Mouse (Mus musculus) kidney, postnatal 0 days (tissue): ENCODE data around the gene Hmgn1. TPM values are rescaled to one million over a fixed set of nuclear protein-coding genes. Genes with fewer than 3 reads are reported as not detected.

Experiments
- ATAC-seq: fragments of 200-750 bp; cut with Nextera tagmentation; replicated peaks from 2 replicates; pipeline ENCODE4 v1.8.0; 2017; ENCODE audit warnings: low read depth, moderate number of reproducible peaks, moderate TSS enrichment, moderate library complexity; ENCODE audit not compliant: low FRiP score
- DNase-seq: peaks from one replicate; pipeline ENCODE4 v3.0.0-alpha.2; 2016; ENCODE audit warnings: low spot score
- H3K27ac ChIP-seq: fragments of 300-500 bp; sonication (generic); 2 replicates; pipeline ENCODE4 v1.5.1; 2014; ENCODE audit warnings: mild to moderate bottlenecking
- H3K27me3 ChIP-seq: fragments of 300-500 bp; sonication (generic); 2 replicates; pipeline ENCODE4 v1.6.1; 2014; ENCODE audit warnings: low read length, mixed read lengths; ENCODE audit not compliant: insufficient read depth
- H3K36me3 ChIP-seq: fragments of 300-500 bp; sonication (generic); 2 replicates; pipeline ENCODE4 v1.6.1; 2014; ENCODE audit warnings: low read length, mixed read lengths; ENCODE audit not compliant: insufficient read depth
- H3K4me1 ChIP-seq: fragments of 300-500 bp; sonication (generic); replicated peaks from 2 replicates; pipeline ENCODE4 v1.6.1; 2014; ENCODE audit warnings: antibody characterized with exemption, low read length, mixed read lengths; ENCODE audit not compliant: insufficient read depth
- H3K4me2 ChIP-seq: fragments of 300-500 bp; sonication (generic); 2 replicates; pipeline ENCODE4 v1.6.1; 2014; ENCODE audit warnings: mild to moderate bottlenecking, low read length, moderate library complexity, mixed read lengths
- H3K4me3 ChIP-seq: fragments of 300-500 bp; sonication (generic); replicated peaks from 2 replicates; pipeline ENCODE4 v1.5.1; 2014; ENCODE audit warnings: low read depth, low read length
- H3K9ac ChIP-seq: fragments of 300-500 bp; sonication (generic); 2 replicates; pipeline ENCODE4 v1.6.1; 2014; ENCODE audit warnings: low read depth, low read length
- H3K9me3 ChIP-seq: fragments of 300-500 bp; sonication (generic); replicated peaks from 2 replicates; pipeline ENCODE4 v1.6.1; 2016; ENCODE audit warnings: low read length, inconsistent platforms, mixed read lengths
- CTCF ChIP-seq: IDR thresholded peaks from 2 replicates; pipeline ENCODE4 v1.5.1; 2016; ENCODE audit warnings: antibody characterized with exemption, low read depth, mild to moderate bottlenecking, moderate library complexity
- WGBS: fragments of 180-500 bp; shearing (Covaris S2); extraction: QIAGEN DNeasy Blood & Tissue Kit; methylation state at CpG from one replicate; pipeline ENCODE4 v1.1.7; 2014; 5-methylcytosine and 5-hydroxymethylcytosine counted together
- polyA plus RNA-seq: library from polyadenylated mRNA; unstranded; fragments of >200 nt; fragmentation: Nextera tagmentation; extraction: Ambion mirVana; gene quantifications from 2 replicates; pipeline ENCODE4 v1.2.1, GENCODE M21; 2015

Hmgn1 gene
- polyA plus RNA-seq, 1 experiment from 2014 or later: 551 TPM

DNA sequence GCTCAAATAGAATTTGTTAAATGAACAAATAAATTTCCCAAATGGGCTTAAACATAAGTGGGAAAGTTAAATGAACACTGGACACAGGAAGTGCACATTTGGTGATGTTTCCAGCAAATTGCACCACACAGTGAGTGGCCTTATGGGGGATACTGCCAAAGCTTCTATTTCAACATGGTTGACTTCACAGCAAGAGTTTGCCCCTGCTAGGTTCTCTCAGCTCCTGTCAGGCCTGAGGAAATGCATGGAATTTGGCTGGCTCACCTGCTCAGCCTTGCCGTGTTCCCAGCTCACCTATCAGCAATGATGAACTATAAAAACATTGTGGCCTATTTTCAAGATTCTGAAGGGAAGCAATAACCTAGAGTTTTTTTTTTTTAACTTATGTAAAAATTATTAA lies 33.4 kb upstream of the Hmgn1 start:
- H3K27ac ChIP-seq: no peak overlapping the region
- no peaks in the 10 kb centered on the region for H3K9me3 ChIP-seq
- no peak overlapping the region for H3K9ac ChIP-seq
- TF ChIP-seq CTCF: no peak
- H3K36me3 ChIP-seq: 0 out of 2 replicates have a peak, but pooled peaks cover 5% of the 10 kb centered on the region
- no peaks in the 10 kb centered on the region for H3K27me3 ChIP-seq
- no peak overlapping the region for H3K4me3 ChIP-seq
- H3K4me2 ChIP-seq: no peak overlapping the region
- no peak for DNase-seq
- 32% methylated on average over 1 of the region's 1 CpGs for WGBS
- no peak for ATAC-seq
- H3K4me1 ChIP-seq: 0 out of 2 replicates have a peak, but pooled peaks cover 3% of the 10 kb centered on the region

DNA sequence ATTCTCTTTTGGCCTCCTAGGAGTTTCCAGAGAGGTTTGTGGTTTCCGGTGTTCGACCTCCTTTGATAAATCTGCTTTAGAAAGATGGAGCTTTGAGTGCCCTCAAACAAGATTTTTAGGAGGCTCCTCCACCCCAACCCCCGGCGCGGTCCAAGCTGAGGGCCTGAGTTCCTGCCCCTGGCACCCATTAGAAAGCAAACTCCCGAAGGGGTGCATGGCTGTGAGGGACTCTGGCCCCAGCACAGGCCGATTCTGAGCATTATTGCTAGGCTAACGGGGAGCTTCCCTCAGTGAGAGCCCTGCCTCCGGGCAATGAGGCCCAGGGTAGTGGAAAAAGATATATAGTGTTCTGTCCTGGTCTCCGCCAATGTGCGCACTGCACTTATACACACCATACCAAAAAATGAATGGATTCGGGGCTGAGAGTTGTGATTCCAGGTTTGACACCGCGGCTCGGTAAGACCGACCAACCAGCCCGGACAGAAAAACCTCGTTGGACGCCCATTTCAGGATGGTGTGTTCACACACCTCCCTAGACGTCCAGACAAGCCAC lies 32.3 kb upstream of the Hmgn1 start:
- 0 out of 2 replicates have a peak, but pooled peaks cover 3% of the 10 kb centered on the region for H3K4me1 ChIP-seq
- H3K27me3 ChIP-seq: no peaks in the 10 kb centered on the region
- H3K9me3 ChIP-seq: no peaks in the 10 kb centered on the region
- H3K9ac ChIP-seq: peak overlapping the region; percentile 87
- 81% methylated on average over 20 of the region's 20 CpGs for WGBS
- H3K36me3 ChIP-seq: peaks cover 5% of the 10 kb centered on the region; the same call in 1 of the 2 replicates
- ATAC-seq (no peak), DNase-seq (no peak)
- H3K4me2 ChIP-seq: peak overlapping the region; percentile 99
- H3K27ac ChIP-seq: peak overlapping the region; percentile 77; the same call in 1 of the 2 replicates
- peak overlapping the region; percentile 56; the same call in 1 of the 2 replicates for H3K4me3 ChIP-seq
- no peak for TF ChIP-seq CTCF

DNA sequence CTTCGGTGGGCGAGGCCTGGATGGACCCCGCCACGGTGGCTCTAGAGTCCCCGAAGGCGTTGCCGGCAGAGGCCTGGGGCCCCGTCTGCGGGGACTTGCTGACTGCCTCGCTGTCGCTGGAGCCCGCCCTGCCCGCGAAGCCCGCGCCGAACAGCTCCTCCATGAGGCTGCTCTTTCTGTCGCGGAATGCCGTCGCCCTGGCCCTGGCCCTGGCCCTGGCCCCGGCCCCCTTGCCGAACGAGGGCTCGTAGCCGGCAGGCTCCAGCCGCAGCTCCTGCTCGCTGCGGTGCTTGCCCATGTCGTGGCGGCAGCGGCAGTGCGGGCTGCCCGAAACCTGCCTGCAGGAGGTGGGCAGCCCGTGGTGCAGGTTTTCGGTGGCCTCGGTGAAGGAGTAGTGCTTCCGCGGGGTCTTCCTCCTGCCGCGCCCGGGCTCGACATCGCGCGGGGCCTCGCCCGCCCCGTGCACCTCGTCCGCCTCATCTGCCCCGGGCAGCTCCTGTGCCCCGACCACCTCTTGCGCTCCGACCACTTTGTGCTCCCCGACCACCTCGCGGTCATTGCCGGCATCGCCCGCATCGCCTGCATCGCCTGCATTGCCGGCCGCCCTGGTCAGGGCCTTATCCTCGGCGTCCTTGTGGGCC lies 31.7 kb upstream of the Hmgn1 start:
- peak; percentile 54; the same call in 1 of the 2 replicates for TF ChIP-seq CTCF
- Histone ChIP-seq H3K4me2 (peak overlapping the region; percentile 99), H3K9me3 (no peaks in the 10 kb centered on the region), H3K27me3 (no peaks in the 10 kb centered on the region), H3K4me1 (0 out of 2 replicates have a peak, but pooled peaks cover 3% of the 10 kb centered on the region), H3K9ac (peak overlapping the region; percentile 87), H3K27ac (peak overlapping the region; percentile 77), H3K4me3 (peak overlapping the region; percentile 56), H3K36me3 (peaks cover 5% of the 10 kb centered on the region; the same call in 1 of the 2 replicates)
- under 1% methylated on average over 67 of the region's 67 CpGs for WGBS
- DNase-seq: peak; percentile 82
- peak; percentile 88 for ATAC-seq

DNA sequence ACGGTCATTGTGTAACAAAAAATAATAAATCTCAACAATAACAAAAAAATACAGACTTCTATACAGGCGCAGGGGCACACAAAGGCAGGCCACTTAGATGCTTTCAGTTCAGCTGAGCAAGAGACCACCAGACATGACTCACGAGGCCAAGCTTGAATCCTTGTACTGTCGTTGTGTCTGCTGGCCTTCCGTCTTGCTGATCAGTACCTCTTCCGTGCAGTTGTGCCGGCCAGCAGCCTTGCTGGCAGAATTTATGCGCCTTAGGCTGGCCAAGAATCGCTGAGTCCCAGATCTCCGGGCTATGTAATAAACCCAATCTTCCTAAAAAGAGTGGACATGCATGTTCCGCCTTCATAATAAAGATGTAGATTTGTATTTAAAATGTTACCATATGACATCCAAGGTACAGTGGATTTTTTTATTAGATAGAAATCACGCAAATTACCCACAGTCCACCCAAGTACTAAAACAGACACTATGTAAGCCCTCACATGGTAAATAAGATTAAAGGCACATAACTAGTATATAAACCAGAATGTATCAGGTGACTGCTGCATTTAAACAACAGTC lies 31.1 kb upstream of the Hmgn1 start:
- H3K4me3 ChIP-seq: peak overlapping the region; percentile 56
- H3K4me2 ChIP-seq: peak overlapping the region; percentile 99
- TF ChIP-seq CTCF: no peak
- H3K9ac ChIP-seq: peak overlapping the region; percentile 87
- H3K4me1 ChIP-seq: 0 out of 2 replicates have a peak, but pooled peaks cover 3% of the 10 kb centered on the region
- ATAC-seq (no peak; the same call in 1 of the 2 replicates), DNase-seq (peak; percentile 18)
- WGBS: 51% methylated on average over 12 of the region's 12 CpGs
- H3K9me3 ChIP-seq: no peaks in the 10 kb centered on the region
- no peaks in the 10 kb centered on the region for H3K27me3 ChIP-seq
- peak overlapping the region; percentile 77; the same call in 1 of the 2 replicates for H3K27ac ChIP-seq
- H3K36me3 ChIP-seq: peaks cover 5% of the 10 kb centered on the region; the same call in 1 of the 2 replicates

DNA sequence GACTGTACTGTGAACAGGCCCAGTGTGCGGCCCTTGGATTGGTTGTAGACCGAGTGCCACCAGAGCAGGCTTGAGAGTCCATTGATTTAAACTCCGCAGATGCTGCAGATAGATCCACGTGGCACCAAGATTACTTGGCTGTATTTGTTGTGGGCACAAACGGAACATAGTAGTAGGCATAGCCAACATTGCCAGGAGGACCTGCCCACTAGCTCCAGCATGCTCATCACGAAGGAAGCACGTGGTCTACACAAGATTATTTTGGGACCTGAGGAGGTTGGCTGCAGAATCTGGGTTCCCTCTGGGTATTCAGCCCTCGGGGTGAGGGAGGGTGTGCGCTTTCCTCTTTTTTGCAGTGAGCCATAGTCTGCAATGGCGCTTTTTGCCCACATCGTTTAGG lies 29.6 kb upstream of the Hmgn1 start:
- no peak overlapping the region for H3K9ac ChIP-seq
- TF ChIP-seq CTCF: no peak
- no peaks in the 10 kb centered on the region for H3K9me3 ChIP-seq
- no peak overlapping the region for H3K27ac ChIP-seq
- ATAC-seq (no peak), DNase-seq (no peak)
- H3K27me3 ChIP-seq: no peaks in the 10 kb centered on the region
- no peak overlapping the region for H3K4me3 ChIP-seq
- peaks cover 7% of the 10 kb centered on the region; the same call in 1 of the 2 replicates for H3K36me3 ChIP-seq
- H3K4me2 ChIP-seq: no peak overlapping the region
- H3K4me1 ChIP-seq: 0 out of 2 replicates have a peak, but pooled peaks cover 3% of the 10 kb centered on the region
- WGBS: 93% methylated on average over 11 of the region's 11 CpGs

DNA sequence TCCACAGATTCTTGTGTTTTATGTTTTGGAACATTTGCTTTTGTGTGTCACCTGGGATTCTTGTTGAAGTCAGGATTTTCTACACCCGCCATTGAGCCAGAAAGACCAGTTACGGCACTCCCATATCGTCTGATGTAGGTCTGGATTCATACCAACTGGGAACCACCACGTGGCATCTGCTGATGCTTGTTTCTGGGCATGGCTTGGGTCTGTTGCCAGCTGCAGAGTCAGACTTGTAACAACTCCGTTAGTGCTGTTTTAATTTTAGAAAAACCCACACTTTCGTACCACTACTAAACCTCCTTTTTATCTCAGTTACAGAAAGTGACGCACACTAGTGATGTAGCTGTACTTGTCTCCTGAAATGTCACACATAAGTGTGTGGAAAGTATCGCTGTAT lies 28.5 kb upstream of the Hmgn1 start:
- H3K27ac ChIP-seq: no peak overlapping the region
- no peak overlapping the region for H3K4me2 ChIP-seq
- no peaks in the 10 kb centered on the region for H3K27me3 ChIP-seq
- peaks cover 6% of the 10 kb centered on the region; the same call in 1 of the 2 replicates for H3K4me1 ChIP-seq
- H3K4me3 ChIP-seq: no peak overlapping the region
- no peak overlapping the region for H3K9ac ChIP-seq
- TF ChIP-seq CTCF: no peak
- DNase-seq: no peak
- H3K36me3 ChIP-seq: peaks cover 7% of the 10 kb centered on the region; the same call in 1 of the 2 replicates
- 91% methylated on average over 8 of the region's 8 CpGs for WGBS
- no peak for ATAC-seq
- no peaks in the 10 kb centered on the region for H3K9me3 ChIP-seq
